Mouse (Mus musculus) E14TG2a.4 (cell line): ENCODE results near the gene Adgrl1.

Experiments used
- H3K27me3 ChIP-seq: 2 replicates; pipeline ENCODE4 v1.6.1; 2014; ENCODE audit warnings: low read length, control low read depth; ENCODE audit not compliant: insufficient read depth
- H3K36me3 ChIP-seq: 2 replicates; pipeline ENCODE4 v1.6.1; 2014; ENCODE audit warnings: low read length, control low read depth; ENCODE audit not compliant: insufficient read depth
- H3K4me1 ChIP-seq: replicated peaks from 2 replicates; pipeline ENCODE4 v1.6.1; 2014; ENCODE audit warnings: low read depth, low read length, control low read depth
- H3K4me3 ChIP-seq: replicated peaks from 2 replicates; pipeline ENCODE4 v1.5.1; 2014; ENCODE audit warnings: mild to moderate bottlenecking, low read length
- H3K9me3 ChIP-seq: 2 replicates; pipeline ENCODE4 v1.6.1; 2014; ENCODE audit warnings: low read length, control low read depth
- CTCF ChIP-seq: conservative IDR thresholded peaks from 2 replicates; pipeline ENCODE4 v1.5.1; 2014; ENCODE audit warnings: low read length
- NANOG ChIP-seq: IDR thresholded peaks from 2 replicates; pipeline ENCODE4 v1.6.1; 2014; ENCODE audit warnings: borderline replicate concordance, low read length, mixed read lengths
- POU5F1 ChIP-seq: IDR thresholded peaks from 2 replicates; pipeline ENCODE4 v1.6.1; 2014; ENCODE audit warnings: low read length, borderline replicate concordance

Gene Adgrl1

DNA sequence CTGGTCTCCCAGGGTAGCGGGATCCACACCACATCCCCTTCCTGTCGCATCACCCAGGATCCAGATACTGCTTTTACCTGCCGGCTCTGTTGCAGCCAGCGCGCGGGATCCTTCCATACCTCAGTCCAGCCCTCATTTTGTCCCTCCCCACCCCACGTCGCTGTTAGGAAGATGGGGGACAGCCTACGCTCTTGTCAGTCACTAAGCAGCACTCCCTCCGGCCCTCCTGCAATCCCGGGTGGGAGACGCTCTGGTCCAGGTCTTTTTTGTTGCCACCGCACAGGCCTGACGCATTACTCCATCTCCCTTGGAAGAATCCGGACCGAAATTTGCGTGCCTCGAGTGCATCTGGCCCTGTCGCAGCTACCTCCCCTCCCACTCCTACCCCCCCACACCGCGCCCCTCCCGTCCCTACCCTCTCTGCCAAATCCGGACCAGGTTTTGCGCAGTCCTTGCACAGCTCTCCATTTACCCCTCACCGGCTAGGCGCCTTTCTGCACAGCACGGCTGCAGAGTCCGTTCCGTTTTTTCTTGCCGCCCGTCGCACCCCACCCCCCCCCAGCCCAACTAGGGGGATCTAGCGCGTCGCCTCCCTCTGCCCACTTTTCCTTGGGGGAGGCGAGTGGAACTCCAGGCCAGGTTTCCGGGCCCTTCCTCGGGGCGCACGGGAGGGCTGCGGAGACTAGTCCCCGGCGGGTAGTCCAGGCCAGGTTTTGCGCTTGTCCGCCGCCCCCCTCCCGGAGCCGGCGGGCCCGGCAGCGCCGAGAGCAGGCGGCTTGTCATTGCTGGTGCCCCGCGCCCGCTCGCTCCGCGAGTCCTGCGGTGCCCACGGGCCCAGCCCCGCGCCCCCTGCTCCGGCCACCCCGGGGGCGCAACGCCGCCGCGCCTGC is at the start of gene Adgrl1:
TSS of gene Adgrl1 (plus strand) at position 743 of the 890 bp plus-strand sequence.
- Histone ChIP-seq H3K4me1 (peaks cover 64% of the 10 kb centered on the region), H3K27me3 (peaks cover 26% of the 10 kb centered on the region), H3K36me3 (peaks cover 8% of the 10 kb centered on the region), H3K9me3 (peaks cover 1% of the 10 kb centered on the region; the same call in 1 of the 2 replicates), H3K4me3 (peak within 1 kb of the TSS; percentile 96)
- no peak for TF ChIP-seq NANOG
- TF ChIP-seq CTCF: no peak
- TF ChIP-seq POU5F1: peak; percentile 23; the same call in 1 of the 2 replicates

DNA sequence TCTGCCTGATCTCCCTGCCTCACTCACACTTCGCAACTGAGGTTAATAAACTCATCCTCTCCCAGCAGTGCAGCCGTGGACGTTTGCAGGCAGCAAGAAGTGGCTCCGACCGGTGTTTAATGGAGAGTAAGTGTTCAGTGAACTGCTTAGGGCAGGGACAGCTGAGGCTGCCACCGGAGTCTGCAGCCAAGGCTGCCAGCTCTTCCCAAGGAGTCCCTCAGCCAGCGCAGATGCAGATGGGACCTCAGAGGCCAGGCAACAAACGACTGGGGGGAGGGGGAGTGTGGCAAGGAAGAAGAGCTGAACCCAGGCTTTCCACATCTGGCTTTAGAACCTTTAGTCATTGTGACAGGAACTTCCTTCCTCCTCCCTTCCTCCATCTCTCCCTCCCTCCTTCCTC is 47.6 kb upstream of the Adgrl1 start:
- Histone ChIP-seq H3K4me1 (peaks cover 29% of the 10 kb centered on the region), H3K4me3 (no peak overlapping the region), H3K36me3 (no peaks in the 10 kb centered on the region), H3K9me3 (peaks cover 5% of the 10 kb centered on the region; the same call in 1 of the 2 replicates), H3K27me3 (0 out of 2 replicates have a peak, but pooled peaks cover 2% of the 10 kb centered on the region)
- no peak for TF ChIP-seq POU5F1
- no peak for TF ChIP-seq CTCF
- no peak for TF ChIP-seq NANOG

DNA sequence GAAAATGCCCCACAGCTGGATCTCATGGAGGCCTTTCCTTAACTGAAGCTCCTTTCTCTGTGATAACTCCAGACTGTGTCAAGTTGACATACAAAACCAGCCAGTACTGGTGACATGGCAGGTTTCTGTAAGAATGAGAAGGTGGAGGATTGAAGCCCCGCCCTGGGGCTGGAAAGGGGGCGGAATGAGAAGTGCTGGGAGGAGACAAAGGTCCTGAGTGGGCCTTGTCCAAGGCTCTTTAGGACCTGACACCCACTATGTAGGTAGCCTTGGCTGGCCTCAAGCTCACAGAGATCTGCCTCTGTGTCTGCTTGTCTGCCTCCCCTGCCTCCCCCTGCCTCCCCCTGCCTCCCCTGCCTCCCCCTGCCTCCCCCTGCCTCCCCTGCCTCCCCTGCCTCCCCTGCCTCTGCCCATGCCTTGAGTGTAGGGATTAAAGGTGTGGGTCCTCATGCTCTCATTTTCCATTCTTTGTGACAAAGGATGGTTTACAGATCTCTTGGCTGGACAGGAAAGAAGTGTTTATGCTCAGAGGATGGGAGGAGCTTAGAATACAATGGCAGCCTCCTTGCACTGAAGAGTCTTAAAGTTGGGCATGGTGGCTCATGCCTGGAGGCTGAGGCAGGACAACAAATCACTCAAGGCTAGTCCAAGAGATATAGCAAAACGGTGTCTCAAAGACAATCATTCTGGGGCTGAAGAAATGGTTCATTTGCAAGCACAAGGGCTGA is 46.4 kb upstream of the Adgrl1 start:
- no peaks in the 10 kb centered on the region for H3K9me3 ChIP-seq
- peaks cover 5% of the 10 kb centered on the region; the same call in 1 of the 2 replicates for H3K27me3 ChIP-seq
- TF ChIP-seq POU5F1: no peak
- TF ChIP-seq NANOG: no peak
- no peak for TF ChIP-seq CTCF

DNA sequence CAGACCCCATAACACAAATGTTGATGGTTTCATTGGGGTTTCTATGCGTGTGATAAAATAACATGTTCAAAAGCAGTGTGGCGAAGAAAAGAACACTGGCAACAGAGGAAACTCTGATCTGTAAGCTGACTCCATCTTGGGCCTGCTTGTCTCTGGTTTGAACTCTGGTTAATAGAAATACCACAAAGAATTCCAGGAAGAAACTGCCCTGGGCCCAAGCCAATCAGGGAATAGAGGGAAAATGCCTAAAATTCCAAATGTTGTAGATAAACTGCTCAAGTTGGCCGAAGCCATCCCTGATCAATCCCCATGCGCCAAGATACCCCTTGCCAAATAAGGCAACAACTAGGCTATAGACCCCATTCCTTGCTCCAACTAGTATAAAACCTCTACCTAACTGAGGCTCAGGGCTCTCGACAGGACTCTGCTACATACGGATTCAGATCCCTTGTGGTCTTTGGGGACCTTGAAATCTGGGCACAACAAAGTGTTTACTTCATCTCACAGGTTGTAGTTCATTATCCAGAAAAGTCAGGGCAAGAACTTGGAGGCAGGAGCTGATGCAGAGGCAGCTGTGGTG is 43.3 kb upstream of the Adgrl1 start:
- H3K4me1 ChIP-seq: peaks cover 29% of the 10 kb centered on the region
- peaks cover 21% of the 10 kb centered on the region for H3K9me3 ChIP-seq
- TF ChIP-seq CTCF: no peak
- TF ChIP-seq NANOG: no peak
- TF ChIP-seq POU5F1: no peak
- peaks cover 7% of the 10 kb centered on the region; the same call in 1 of the 2 replicates for H3K27me3 ChIP-seq
- no peak overlapping the region for H3K4me3 ChIP-seq
- no peaks in the 10 kb centered on the region for H3K36me3 ChIP-seq

More for the DNA sequence above, 46.4 kb upstream of the Adgrl1 start:
- no peaks in the 10 kb centered on the region for H3K36me3 ChIP-seq
- H3K4me1 ChIP-seq: peaks cover 29% of the 10 kb centered on the region
- H3K4me3 ChIP-seq: no peak overlapping the region

DNA sequence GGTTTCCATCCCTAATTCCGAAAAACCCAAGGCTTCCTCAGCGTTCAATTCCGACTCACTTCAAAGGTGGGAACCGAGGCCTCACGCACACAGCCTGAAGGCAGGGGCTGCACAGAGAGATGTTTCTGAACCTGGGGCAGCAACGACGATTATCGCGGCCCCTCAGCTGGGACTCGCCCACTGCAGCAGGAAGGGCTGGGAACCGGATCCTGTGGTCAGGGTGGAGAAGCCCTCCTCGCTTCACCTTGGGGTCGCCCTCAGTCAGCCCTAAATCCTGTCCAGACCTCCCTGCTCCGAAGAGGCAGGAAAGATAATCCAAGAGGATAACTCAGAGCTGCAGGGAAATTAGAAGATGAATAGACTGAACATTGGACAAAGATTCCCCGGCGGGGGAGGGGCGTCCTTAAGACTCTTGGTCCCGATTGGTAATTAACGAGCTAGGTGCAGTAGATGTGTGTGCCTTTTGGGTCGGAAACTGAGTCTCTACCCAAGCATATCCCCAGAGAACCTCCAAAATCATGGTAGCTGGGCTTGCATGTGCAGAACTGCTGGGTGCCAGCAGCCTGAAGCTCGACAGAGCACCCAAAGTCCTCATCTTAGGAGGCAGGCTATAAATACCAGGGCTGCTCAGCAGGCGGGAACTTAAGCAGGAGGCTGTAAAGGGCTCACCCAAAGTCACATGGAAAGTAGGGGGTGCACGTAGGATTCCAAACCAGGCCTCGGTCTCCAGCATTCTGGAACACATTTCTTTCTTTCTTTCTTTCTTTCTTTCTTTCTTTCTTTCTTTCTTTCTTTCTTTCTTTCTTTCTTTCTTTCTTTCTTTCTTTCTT is 37.3 kb upstream of the Adgrl1 start:
- Histone ChIP-seq H3K9me3 (peaks cover 33% of the 10 kb centered on the region), H3K4me1 (peaks cover 9% of the 10 kb centered on the region), H3K4me3 (peak overlapping the region; percentile 32; the same call in 1 of the 2 replicates), H3K27me3 (peaks cover 5% of the 10 kb centered on the region; the same call in 1 of the 2 replicates), H3K36me3 (no peaks in the 10 kb centered on the region)
- TF ChIP-seq NANOG: no peak
- no peak for TF ChIP-seq CTCF
- no peak for TF ChIP-seq POU5F1

DNA sequence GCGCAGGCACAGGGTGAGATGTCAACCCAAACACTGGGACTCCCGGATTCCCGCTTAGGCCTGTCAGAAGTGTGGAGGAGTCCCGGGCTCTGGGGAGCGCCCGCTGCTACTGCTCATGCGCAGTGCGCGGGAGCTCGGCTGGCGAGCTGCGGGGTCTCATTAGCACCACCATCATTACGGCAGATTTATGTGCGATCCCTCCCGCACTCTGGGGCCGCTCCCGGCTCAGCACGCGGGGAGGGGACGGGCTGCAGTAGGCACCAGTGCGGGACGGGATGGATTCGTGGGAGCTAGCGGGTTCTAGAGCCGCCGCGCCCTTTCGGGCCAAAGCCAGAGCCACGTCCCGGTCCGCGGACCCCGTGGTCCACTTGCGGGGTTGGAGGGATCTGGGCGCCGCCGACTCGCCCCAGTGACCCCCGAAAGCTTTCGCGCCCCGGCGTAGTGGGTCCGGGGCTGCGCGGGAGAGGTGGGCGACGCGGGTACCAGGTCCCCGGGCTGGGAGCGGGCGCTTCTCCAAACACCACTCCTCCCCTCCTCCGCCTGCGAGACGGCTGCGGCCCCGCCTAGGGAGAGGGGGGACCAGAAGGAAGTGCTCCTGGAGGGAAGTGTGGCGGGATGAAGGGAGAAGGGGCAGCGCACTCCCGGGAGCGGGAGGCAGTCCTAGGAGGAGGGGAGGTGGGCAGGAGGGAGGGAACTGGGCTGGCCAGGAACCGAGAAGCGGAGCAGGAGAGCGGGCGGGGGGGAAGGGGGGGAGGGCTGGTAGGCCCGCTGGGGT is 24.8 kb upstream of the Adgrl1 start:
- Histone ChIP-seq H3K36me3 (no peaks in the 10 kb centered on the region), H3K4me1 (peaks cover 50% of the 10 kb centered on the region), H3K9me3 (no peaks in the 10 kb centered on the region), H3K4me3 (peak overlapping the region; percentile 99), H3K27me3 (peaks cover 7% of the 10 kb centered on the region)
- TF ChIP-seq CTCF: no peak
- no peak for TF ChIP-seq NANOG

DNA sequence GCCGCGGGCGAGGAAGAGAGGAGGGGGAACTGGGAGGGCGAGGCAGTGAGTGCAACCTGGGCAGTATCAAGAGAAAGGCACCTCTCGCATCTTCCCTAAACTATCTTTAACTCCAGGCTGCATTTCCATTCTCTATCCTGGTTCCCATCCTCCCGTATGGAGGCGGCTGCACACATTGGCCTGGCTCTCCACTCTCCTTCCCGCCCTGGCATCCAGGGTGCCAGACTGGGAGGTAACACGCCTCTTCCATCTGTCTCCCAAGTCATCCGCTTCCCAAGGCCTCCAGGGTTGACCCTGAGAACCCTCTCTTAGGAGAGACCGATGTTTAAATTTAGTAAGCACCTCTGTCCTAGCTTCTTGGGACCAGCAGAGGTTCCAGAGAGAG is 24.3 kb upstream of the Adgrl1 start:
- peaks cover 48% of the 10 kb centered on the region for H3K4me1 ChIP-seq
- H3K4me3 ChIP-seq: peak overlapping the region; percentile 99
- no peaks in the 10 kb centered on the region for H3K9me3 ChIP-seq
- peaks cover 7% of the 10 kb centered on the region for H3K27me3 ChIP-seq
- no peak for TF ChIP-seq CTCF
- TF ChIP-seq POU5F1: no peak
- TF ChIP-seq NANOG: no peak
- no peaks in the 10 kb centered on the region for H3K36me3 ChIP-seq
